10 mouse cellular contexts compared by ENCODE assay signal in genomic region chr12:89129139-89129907, GRCm38 (mm10).
DNase-seq lines count a peak whose midpoint lies in the region; ATAC-seq lines count a peak whose summit lies in the region.
"Had no signal": no experiment of that assay in that cellular context is flagged by ENCODE, and none has a peak within 500 bp of the region (broad histone marks: within the 10 kb centered on the region; RNA-seq: fewer than 3 reads in every experiment).

No protein-coding gene starts in this region.

- no peaks in the 10 kb centered on the region for H3K9me3 ChIP-seq in forebrain, embryonic 16.5 days (ENCODE audit: control insufficient read depth, low read length)

- H3K4me2 ChIP-seq in forebrain, embryonic 16.5 days (ENCODE audit: low read length), result no peak overlapping the region

- peak; percentile 54; the same call in 1 of the 2 replicates for ATAC-seq in forebrain, embryonic 16.5 days

- H3K4me3 ChIP-seq in forebrain, embryonic 16.5 days (replicated peaks; ENCODE audit: low read length), result no peak overlapping the region

- H3K9ac ChIP-seq in forebrain, embryonic 16.5 days (replicated peaks; ENCODE audit: low read depth, low read length), result no peak overlapping the region

- WGBS in forebrain, embryonic 16.5 days, result 65% methylated on average over 9 of the region's 9 CpGs

- no peak overlapping the region for H3K27ac ChIP-seq in forebrain, embryonic 16.5 days (ENCODE audit: low read length)

- DNase-seq in embryo, embryonic 10 days (ENCODE audit: low spot score), result peak; percentile 15
- DNase-seq in embryo, embryonic 10.5 days (ENCODE audit: low spot score), result no peak
- DNase-seq in left cerebral cortex, adult 11 months (ENCODE audit: low spot score), result peak; percentile 79
- DNase-seq in retina, embryonic 14.5 days (ENCODE audit: low spot score), result peak; percentile 35
- DNase-seq in embryo, embryonic 9.5 days (ENCODE audit: extremely low spot score), result no peak
- DNase-seq in lung, postnatal 25 days (ENCODE audit: low spot score), result no peak
- DNase-seq in urinary bladder, adult 18-20 months (ENCODE audit: low spot score in 2 of 2), result no peak
- DNase-seq: adrenal gland, postnatal 14 days; B cell, adult 2 months had no signal

- H3K4me1 ChIP-seq in forebrain, embryonic 16.5 days (replicated peaks; ENCODE audit: control insufficient read depth, insufficient read depth, low read length), result no peaks in the 10 kb centered on the region

- H3K27me3 ChIP-seq in forebrain, embryonic 16.5 days (replicated peaks; ENCODE audit: control insufficient read depth, insufficient read depth, low read length), result no peaks in the 10 kb centered on the region

- no peaks in the 10 kb centered on the region for H3K36me3 ChIP-seq in forebrain, embryonic 16.5 days (ENCODE audit: control insufficient read depth, insufficient read depth)

Comparison
In these comparisons a context has a peak if more than half of its experiments do, and no peak if none do; other contexts are left out.
1. DNase-seq: peak in embryo, embryonic 10 days (single experiment), left cerebral cortex, adult 11 months (single experiment) and retina, embryonic 14.5 days (single experiment); none in embryo, embryonic 10.5 days (single experiment), embryo, embryonic 9.5 days (single experiment), lung, postnatal 25 days (single experiment) and urinary bladder, adult 18-20 months (0 of 2).